Mouse (Mus musculus) stomach, postnatal 0 days (tissue): ENCODE data around the gene Serpina12.

Experiments
- CTCF ChIP-seq: IDR thresholded peaks from 2 replicates; pipeline ENCODE4 v1.5.1; 2016; ENCODE audit warnings: antibody characterized with exemption, low read depth, mild to moderate bottlenecking, moderate library complexity
- EP300 ChIP-seq: optimal IDR thresholded peaks from 2 replicates; pipeline ENCODE3; 2016; ENCODE audit warnings: antibody characterized with exemption

DNA sequence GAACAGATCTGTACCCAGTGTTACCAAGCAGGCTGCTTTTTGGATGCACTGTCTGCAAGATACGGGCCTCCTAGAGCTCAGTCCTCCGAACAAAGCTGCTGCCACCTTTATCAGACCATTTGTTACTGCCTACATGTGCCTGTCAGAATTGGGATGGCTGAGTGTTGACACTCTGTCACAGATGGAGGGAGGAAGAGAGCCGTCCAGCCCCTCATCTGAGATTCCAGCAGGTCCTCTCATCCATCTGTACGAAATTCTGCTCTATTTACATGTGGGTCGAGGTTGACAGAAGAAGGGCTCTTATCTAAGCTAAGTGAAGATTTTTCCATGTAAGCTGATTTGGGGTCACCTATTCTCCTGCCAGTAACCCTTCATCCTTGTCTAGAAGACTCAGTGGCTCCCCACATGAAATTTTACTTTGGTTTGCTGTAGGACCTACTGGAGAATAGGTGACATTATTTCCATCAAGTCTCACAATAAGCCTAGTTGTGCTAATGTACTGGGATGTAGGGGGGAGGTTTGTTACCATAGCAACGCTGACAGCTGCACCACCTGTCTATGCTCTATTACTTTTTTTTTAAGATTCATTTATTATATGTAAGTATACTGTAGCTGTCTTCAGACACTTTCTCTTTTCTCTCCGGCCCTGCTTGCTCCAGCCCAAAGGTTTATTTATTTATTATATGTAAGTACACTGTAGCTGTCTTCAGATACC lies 62.4 kb downstream of the Serpina12 start:
- no peak for TF ChIP-seq CTCF
- no peak for TF ChIP-seq EP300
